Mouse (Mus musculus): ENCODE data around the gene Nfib. TPM values are rescaled to one million over a fixed set of nuclear protein-coding genes. Genes with fewer than 3 reads are reported as not detected.

Nfib gene
- polyA plus RNA-seq, 1 experiment from 2014 or later: 26.7 TPM

DNA sequence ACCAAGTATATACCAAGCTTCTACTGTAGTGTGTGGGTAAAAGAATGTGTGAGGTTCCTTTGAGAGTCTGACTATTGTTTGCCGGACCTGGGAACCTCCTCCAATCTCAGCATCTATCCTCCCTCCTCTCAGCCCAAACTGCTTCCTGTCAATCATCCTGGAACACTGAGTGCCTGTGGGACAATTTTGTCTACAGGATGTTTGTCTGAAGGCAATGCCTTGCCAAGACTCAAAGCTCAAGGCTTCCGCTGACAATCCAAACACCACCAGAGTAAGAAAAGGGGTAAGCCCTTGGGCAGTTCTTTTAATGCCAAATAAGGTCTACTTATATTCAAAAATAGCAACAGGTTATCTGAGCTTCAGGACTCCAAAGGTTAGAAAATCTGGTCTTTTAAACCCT lies 459.3 kb downstream of the Nfib start:
- no peak overlapping the region for H3K4me2 ChIP-seq (replicated peaks; ENCODE audit: low read depth, low read length)
- H3K4me3 ChIP-seq (ENCODE audit: low read length): no peak overlapping the region
- WGBS: 76% methylated on average over 2 of the region's 2 CpGs
- peaks cover 19% of the 10 kb centered on the region for H3K4me1 ChIP-seq (ENCODE audit: insufficient read depth, low read length)
- no peaks in the 10 kb centered on the region for H3K36me3 ChIP-seq (ENCODE audit: insufficient read depth, low read length)
- no peak overlapping the region for H3K9ac ChIP-seq (replicated peaks; ENCODE audit: low read length)
- 0 out of 2 replicates have a peak, but pooled peaks cover 3% of the 10 kb centered on the region for H3K9me3 ChIP-seq (ENCODE audit: low read length)
- no peak overlapping the region for H3K27ac ChIP-seq (ENCODE audit: low read length)
- no peaks in the 10 kb centered on the region for H3K27me3 ChIP-seq (ENCODE audit: insufficient read depth, low read length)
- ATAC-seq (ENCODE audit: low FRiP score, low TSS enrichment): no peak

Other genes with a start within 250 kb of the Nfib start
- 12.2 and 16.4 TPM in 2 replicates for gene Zdhhc21, start 154.2 kb upstream of the Nfib start, polyA plus RNA-seq (2015; fragmentation: Nextera tagmentation; extraction: Ambion mirVana)
- gene Cer1, start 179.4 kb upstream of the Nfib start, polyA plus RNA-seq (2015; fragmentation: Nextera tagmentation; extraction: Ambion mirVana): not detected in 2 replicates

Measured in kidney, embryonic 16.5 days (tissue).